Mouse (Mus musculus) spleen, adult 12 weeks (tissue): ENCODE measurements around the gene Cmtm5.
"Not testable (repeated sequence)": the region's sequence is repeated elsewhere in the genome, so short reads cannot be mapped to it uniquely, and the experiment has no call there.

ENCODE experiments used
- DNase-seq: peaks from one replicate; pipeline ENCODE4 v3.0.0; 2022; ENCODE audit warnings: low spot score

The Cmtm5 gene

GRCm38 (mm10) chr14:54932645-54933150 is 3.4 kb upstream of the Cmtm5 start, which contains the start of gene Il25:
Gene Il25, plus strand, starts transcription at chr14:54932695.
- DNase-seq, result no peak

- DNase-seq, result no peak
Observed at GRCm38 (mm10) chr14:54936831-54937160, 735 bp downstream of the Cmtm5 start.

GRCm38 (mm10) chr14:54937361-54938182 is 1.5 kb downstream of the Cmtm5 start:
- no peak for DNase-seq

- no peak for DNase-seq
Observed at GRCm38 (mm10) chr14:54938431-54939219, 2.6 kb downstream of the Cmtm5 start.

- DNase-seq, result peak; percentile 9
Observed at GRCm38 (mm10) chr14:54939434-54940175, 3.5 kb downstream of the Cmtm5 start.

GRCm38 (mm10) chr14:54940176-54940530 is 4.1 kb downstream of the Cmtm5 start:
- no peak for DNase-seq

GRCm38 (mm10) chr14:54941024-54941978 is 5.2 kb downstream of the Cmtm5 start:
- DNase-seq, result no peak

- no peak for DNase-seq
Observed at GRCm38 (mm10) chr14:54942479-54942878, 6.4 kb downstream of the Cmtm5 start.

GRCm38 (mm10) chr14:54943971-54944370 is 7.9 kb downstream of the Cmtm5 start:
- no peak for DNase-seq

GRCm38 (mm10) chr14:54944939-54945338 is 8.9 kb downstream of the Cmtm5 start:
- no peak for DNase-seq

GRCm38 (mm10) chr14:54945975-54946704 is 10.1 kb downstream of the Cmtm5 start:
- DNase-seq, result no peak

- not testable (repeated sequence) for DNase-seq
Observed at GRCm38 (mm10) chr14:54947008-54947407, 10.9 kb downstream of the Cmtm5 start.

GRCm38 (mm10) chr14:54948781-54949180 is 12.7 kb downstream of the Cmtm5 start:
- no peak for DNase-seq

GRCm38 (mm10) chr14:54950493-54950892 is 14.4 kb downstream of the Cmtm5 start:
- no peak for DNase-seq

GRCm38 (mm10) chr14:54951587-54951986 is 15.5 kb downstream of the Cmtm5 start:
- no peak for DNase-seq

GRCm38 (mm10) chr14:54953664-54954206 is 17.7 kb downstream of the Cmtm5 start:
- no peak for DNase-seq

GRCm38 (mm10) chr14:54954474-54954873 is 18.4 kb downstream of the Cmtm5 start:
- no peak for DNase-seq

GRCm38 (mm10) chr14:54955481-54955880 is 19.4 kb downstream of the Cmtm5 start:
- DNase-seq, result no peak

GRCm38 (mm10) chr14:54956533-54956932 is 20.5 kb downstream of the Cmtm5 start:
- no peak for DNase-seq

- no peak for DNase-seq
Observed at GRCm38 (mm10) chr14:54958503-54958902, 22.4 kb downstream of the Cmtm5 start.
